8 mouse cellular contexts compared by ENCODE assay signal in genomic region chr4:155734951-155735702, GRCm38 (mm10). TPM values are rescaled to one million over a fixed set of nuclear protein-coding genes. Genes with fewer than 3 reads are reported as not detected.
DNase-seq lines count a peak whose midpoint lies in the region; ATAC-seq and TF ChIP-seq lines count a peak whose summit lies in the region.

No protein-coding gene starts in this region.

- H3K4me3 ChIP-seq in ES-Bruce4 (ENCODE audit: low read depth, low read length), result peak overlapping the region; percentile 83
- peak overlapping the region; percentile 79 for H3K4me3 ChIP-seq in embryonic facial prominence, embryonic 14.5 days (ENCODE audit: low read depth, low read length)

- peak; percentile 63 for DNase-seq in adrenal gland, postnatal 25 days
- peak; percentile 64 for DNase-seq in embryonic facial prominence, embryonic 14.5 days (ENCODE audit: low spot score)
- peak; percentile 52 to 63 for DNase-seq in heart, postnatal 10 days
- DNase-seq in kidney, postnatal 36 days, result peak; percentile 40 to 68
- peak; percentile 34 for DNase-seq in lung, postnatal 36 days
- peak; percentile 46 to 52 for DNase-seq in right cerebral cortex, adult 2 months (ENCODE audit: low spot score in 2 of 2)

- intact Hi-C loops in heart, postnatal 10 days (cut with DNase I), result no loop called here

- peak overlapping the region; percentile 78 for H3K4me2 ChIP-seq in embryonic facial prominence, embryonic 14.5 days (ENCODE audit: low read depth, low read length)

- peak; percentile 71 for ATAC-seq in embryonic facial prominence, embryonic 14.5 days (ENCODE audit: low read depth)
- ATAC-seq in inflammation-experienced regulatory T-cells, adult 6 months, result no peak

- H3K9ac ChIP-seq in ES-Bruce4 (ENCODE audit: low read depth, poor library complexity, severe bottlenecking), result peak overlapping the region; percentile 75
- H3K9ac ChIP-seq in embryonic facial prominence, embryonic 14.5 days (ENCODE audit: low read depth, low read length), result peak overlapping the region; percentile 91

- H3K4me1 ChIP-seq in ES-Bruce4 (ENCODE audit: control insufficient read depth, insufficient read depth, low read length), result peaks cover 3% of the 10 kb centered on the region
- H3K4me1 ChIP-seq in embryonic facial prominence, embryonic 14.5 days (ENCODE audit: control insufficient read depth, insufficient read depth, low read length), result peaks cover 10% of the 10 kb centered on the region

- no peak for TF ChIP-seq EP300 in ES-Bruce4 (IDR thresholded peaks at IDR 0.05; ENCODE audit: insufficient read depth, low read depth, low read length)

- no peak for TF ChIP-seq CTCF in ES-Bruce4 (IDR thresholded peaks at IDR 0.05; ENCODE audit: low read depth, low read length)

- under 1% methylated on average over 25 of the region's 79 CpGs for WGBS in embryonic facial prominence, embryonic 14.5 days

- TF ChIP-seq POLR2A in ES-Bruce4 (IDR thresholded peaks at IDR 0.05; ENCODE audit: insufficient read depth, low read length), result no peak

- peaks cover 8% of the 10 kb centered on the region; the same call in 1 of the 2 replicates for H3K36me3 ChIP-seq in ES-Bruce4 (ENCODE audit: control insufficient read depth, insufficient read depth, low read length, poor library complexity, severe bottlenecking)
- peaks cover 39% of the 10 kb centered on the region; the same call in 1 of the 2 replicates for H3K36me3 ChIP-seq in embryonic facial prominence, embryonic 14.5 days (ENCODE audit: control insufficient read depth, insufficient read depth, low read length)

- no peaks in the 10 kb centered on the region for H3K27me3 ChIP-seq in ES-Bruce4 (ENCODE audit: control insufficient read depth, insufficient read depth, low read length, poor library complexity, severe bottlenecking)
- no peaks in the 10 kb centered on the region for H3K27me3 ChIP-seq in embryonic facial prominence, embryonic 14.5 days (replicated peaks; ENCODE audit: control insufficient read depth, insufficient read depth, low read length)

- no peaks in the 10 kb centered on the region for H3K9me3 ChIP-seq in ES-Bruce4 (replicated peaks; ENCODE audit: control insufficient read depth, insufficient read depth, low read length, poor library complexity, severe bottlenecking)
- no peaks in the 10 kb centered on the region for H3K9me3 ChIP-seq in embryonic facial prominence, embryonic 14.5 days (ENCODE audit: control insufficient read depth, low read length)

- H3K27ac ChIP-seq in ES-Bruce4 (ENCODE audit: insufficient read depth, low read length), result no peak overlapping the region
- peak overlapping the region; percentile 84 for H3K27ac ChIP-seq in embryonic facial prominence, embryonic 14.5 days (replicated peaks; ENCODE audit: low read depth, low read length)

RNA-seq across cellular contexts. Expression of gene Tmem240, which starts 0.5 kb away (rescaled TPM):
- 0.21 and 0.54 TPM in 2 replicates for polyA plus RNA-seq in ES-Bruce4 (2011; ENCODE audit: insufficient read depth, insufficient read length, low read depth, missing spikeins)
- total RNA-seq in adrenal gland, postnatal 25 days (2021), result 0.86 and 1.6 TPM in 2 replicates
- 0.87 and 0.92 TPM in 2 replicates for polyA plus RNA-seq in embryonic facial prominence, embryonic 14.5 days (2014; fragmentation: Nextera tagmentation; extraction: Ambion mirVana)
- under 1 TPM; 0.47 to 0.69 TPM for total RNA-seq in heart, postnatal 10 days (2021)
- polyA plus RNA-seq in inflammation-experienced regulatory T-cells, adult 6 months (2017; shearing (Covaris generic)), result under 1 TPM; 0.13 to 0.16 (median 0.13) TPM

RNA-seq across cellular contexts. Expression of gene Atad3a, which starts 25.8 kb away (rescaled TPM):
- polyA plus RNA-seq in ES-Bruce4 (2011; ENCODE audit: insufficient read depth, insufficient read length, low read depth, missing spikeins), result 78.2 and 89.5 TPM in 2 replicates
- total RNA-seq in adrenal gland, postnatal 25 days (2021), result 91.0 and 98.7 TPM in 2 replicates
- polyA plus RNA-seq in embryonic facial prominence, embryonic 14.5 days (2014; fragmentation: Nextera tagmentation; extraction: Ambion mirVana), result 77.0 and 77.9 TPM in 2 replicates
- total RNA-seq in heart, postnatal 10 days (2021), result 10 to 100 TPM; 67.1 to 73.1 TPM
- 10 to 100 TPM in 2 of 3 experiments, 1 to 10 TPM in 1; 9.8 to 27.2 (median 21.7) TPM for polyA plus RNA-seq in inflammation-experienced regulatory T-cells, adult 6 months (2017; shearing (Covaris generic))

RNA-seq across cellular contexts. Expression of gene Ssu72, which starts 30.5 kb away (rescaled TPM):
- 144 and 151 TPM in 2 replicates for polyA plus RNA-seq in ES-Bruce4 (2011; ENCODE audit: insufficient read depth, insufficient read length, low read depth, missing spikeins)
- 100 and 123 TPM in 2 replicates for total RNA-seq in adrenal gland, postnatal 25 days (2021)
- polyA plus RNA-seq in embryonic facial prominence, embryonic 14.5 days (2014; fragmentation: Nextera tagmentation; extraction: Ambion mirVana), result 133 and 146 TPM in 2 replicates
- total RNA-seq in heart, postnatal 10 days (2021), result 10 to 100 TPM; 58.3 to 59.2 TPM
- 100 to 1,000 TPM; 145 to 170 (median 154) TPM for polyA plus RNA-seq in inflammation-experienced regulatory T-cells, adult 6 months (2017; shearing (Covaris generic))

RNA-seq across cellular contexts. Expression of gene Vwa1, which starts 39.4 kb away (rescaled TPM):
- 0.67 and 0.99 TPM in 2 replicates for polyA plus RNA-seq in ES-Bruce4 (2011; ENCODE audit: insufficient read depth, insufficient read length, low read depth, missing spikeins)
- total RNA-seq in adrenal gland, postnatal 25 days (2021), result 2.6 and 3.7 TPM in 2 replicates
- 12.7 and 14.9 TPM in 2 replicates for polyA plus RNA-seq in embryonic facial prominence, embryonic 14.5 days (2014; fragmentation: Nextera tagmentation; extraction: Ambion mirVana)
- total RNA-seq in heart, postnatal 10 days (2021), result 10 to 100 TPM; 14.0 to 15.8 TPM
- polyA plus RNA-seq in inflammation-experienced regulatory T-cells, adult 6 months (2017; shearing (Covaris generic)), result under 1 TPM in 1 of 3 experiments, not detected in 2; 0.09 TPM

RNA-seq across cellular contexts. Expression of gene Fndc10, which starts 41.0 kb away (rescaled TPM):
- 11.9 and 15.0 TPM in 2 replicates for polyA plus RNA-seq in ES-Bruce4 (2011; ENCODE audit: insufficient read depth, insufficient read length, low read depth, missing spikeins)
- total RNA-seq in adrenal gland, postnatal 25 days (2021), result 50.8 and 67.4 TPM in 2 replicates
- polyA plus RNA-seq in embryonic facial prominence, embryonic 14.5 days (2014; fragmentation: Nextera tagmentation; extraction: Ambion mirVana), result 6.3 and 6.9 TPM in 2 replicates
- 1 to 10 TPM; 2.9 to 4.3 TPM for total RNA-seq in heart, postnatal 10 days (2021)
- polyA plus RNA-seq in inflammation-experienced regulatory T-cells, adult 6 months (2017; shearing (Covaris generic)), result 1 to 10 TPM in 1 of 3 experiments, under 1 TPM in 2; 0.16 to 1.6 (median 0.96) TPM
